Mouse (Mus musculus) large intestine, adult 2 months (tissue): ENCODE measurements around the gene Elovl1. TPM values are rescaled to one million over a fixed set of nuclear protein-coding genes. Genes with fewer than 3 reads are reported as not detected.

ENCODE experiments used
- DNase-seq: peaks from one replicate; pipeline ENCODE4 v3.0.0-alpha.2; 2012; ENCODE audit warnings: low read depth, low spot score
- WGBS: fragments of 180-500 bp; shearing (Covaris S2); methylation state at CpG from one replicate; pipeline ENCODE4 v1.1.7; 2018; 5-methylcytosine and 5-hydroxymethylcytosine counted together
- polyA plus RNA-seq: library from polyadenylated mRNA; depleted of rRNA; stranded (reverse); fragments of >200 nt; gene quantifications from 2 replicates; pipeline ENCODE4 v1.2.3, GENCODE M21; 2012

The Elovl1 gene
- polyA plus RNA-seq, 1 experiment: 399 TPM

DNA sequence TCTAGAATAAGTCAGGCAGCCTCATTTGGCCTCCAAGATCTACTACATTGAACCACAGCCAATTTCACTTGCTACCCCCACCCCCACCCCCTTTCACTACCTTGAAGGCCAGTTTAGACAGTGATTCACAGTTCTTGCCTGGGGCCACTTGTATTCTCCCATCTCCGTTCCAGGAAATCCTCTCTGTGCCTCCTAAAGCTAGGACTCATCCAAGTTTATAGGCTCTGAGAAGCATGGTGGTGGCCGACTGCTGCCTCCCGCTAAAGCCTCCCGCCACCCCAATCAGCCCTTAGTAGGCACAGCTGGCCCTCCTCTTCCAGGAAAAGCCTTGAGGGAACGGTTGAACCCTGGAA is 502 bp upstream of the Elovl1 start:
- WGBS: 2% methylated on average over 5 of the region's 5 CpGs
- no peak for DNase-seq

DNA sequence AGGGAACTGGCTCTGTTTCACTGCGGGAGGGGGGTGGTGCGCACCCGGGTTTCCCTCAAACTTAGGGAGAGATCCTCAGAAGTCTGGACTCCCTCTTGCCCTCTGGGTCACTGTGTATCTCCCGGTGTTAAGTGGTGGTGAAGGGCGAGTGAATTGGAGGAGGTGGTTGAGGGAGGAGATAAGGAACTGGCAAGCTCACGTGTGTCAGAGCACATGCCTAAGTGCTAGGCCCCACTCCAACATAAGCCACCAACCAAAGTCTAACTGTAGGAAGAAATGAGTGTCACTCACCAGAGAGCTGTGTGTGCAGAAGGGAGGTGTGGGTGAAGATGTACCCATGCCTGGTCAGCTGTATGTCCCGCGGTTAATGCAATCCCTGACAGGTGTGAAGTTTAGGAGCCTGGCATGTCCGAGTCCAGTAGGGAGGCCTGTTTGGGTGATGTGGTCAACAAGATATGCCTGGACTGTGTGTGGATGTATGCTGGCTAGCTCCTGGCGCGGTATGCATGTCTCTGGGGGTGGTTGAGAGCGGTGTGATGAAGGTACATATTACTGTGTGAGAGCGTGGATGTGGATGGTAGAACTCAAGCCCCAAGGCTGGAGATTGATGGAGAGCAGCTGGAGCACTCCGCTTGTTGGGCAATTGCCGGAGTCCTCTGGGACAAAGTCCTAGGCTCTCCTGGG is 780 bp downstream of the Elovl1 start:
- WGBS: 10% methylated on average over 15 of the region's 15 CpGs
- DNase-seq: no peak

DNA sequence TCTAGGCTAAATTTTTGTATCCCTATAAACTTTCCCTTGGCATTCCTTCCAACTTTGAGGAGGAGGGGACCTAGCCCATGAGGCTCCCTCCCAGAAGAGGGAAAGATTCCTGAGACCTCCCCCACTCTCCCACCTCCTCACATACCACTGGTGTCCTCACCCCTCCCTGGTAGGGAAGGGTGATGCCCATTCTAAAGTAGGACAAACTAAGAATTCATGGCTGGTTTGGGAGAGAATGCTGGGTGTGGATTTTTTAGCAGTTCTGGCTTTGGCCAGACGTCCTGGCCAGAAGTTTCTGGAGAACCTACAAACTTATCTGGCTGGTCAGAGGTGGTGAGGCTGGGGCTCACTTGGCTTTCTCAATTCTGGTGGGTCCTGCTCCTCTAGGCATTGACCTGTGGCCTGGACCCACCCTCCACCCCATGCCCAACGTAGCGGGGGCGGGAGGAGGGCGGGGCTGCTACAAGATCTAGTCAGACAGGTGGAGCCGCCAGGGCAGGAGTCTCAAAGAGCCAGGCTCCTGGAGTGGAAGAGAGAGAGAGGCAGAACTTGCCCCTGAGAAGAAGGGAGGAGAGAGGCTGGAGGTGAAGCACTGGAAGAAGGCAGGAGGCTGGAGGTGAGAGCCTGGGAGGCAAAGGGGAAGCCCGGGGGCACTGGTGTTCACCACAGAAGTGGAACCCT is 1.5 kb downstream of the Elovl1 start:
- DNase-seq: no peak
- WGBS: 29% methylated on average over 7 of the region's 7 CpGs

DNA sequence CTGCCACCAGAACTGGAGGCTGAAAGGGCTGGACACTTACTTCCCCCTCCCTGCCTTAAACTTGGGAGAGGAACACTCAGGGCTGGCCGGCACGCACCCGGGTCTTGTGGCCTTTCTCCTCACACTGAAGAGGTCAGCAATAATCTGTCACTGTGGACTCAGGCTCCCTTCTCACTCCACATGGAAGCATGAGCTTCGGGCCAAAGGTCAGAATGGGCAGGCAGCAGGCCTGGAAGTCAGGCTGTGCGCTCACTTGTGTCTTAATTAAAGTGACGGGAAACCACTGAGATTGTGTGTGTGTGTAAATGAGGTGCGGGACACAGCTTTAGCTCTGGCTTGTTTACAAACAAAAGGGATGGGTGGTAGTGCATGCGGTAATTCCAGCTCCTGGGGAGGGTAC is 4.4 kb downstream of the Elovl1 start:
- WGBS: 69% methylated on average over 8 of the region's 8 CpGs
- DNase-seq: no peak

DNA sequence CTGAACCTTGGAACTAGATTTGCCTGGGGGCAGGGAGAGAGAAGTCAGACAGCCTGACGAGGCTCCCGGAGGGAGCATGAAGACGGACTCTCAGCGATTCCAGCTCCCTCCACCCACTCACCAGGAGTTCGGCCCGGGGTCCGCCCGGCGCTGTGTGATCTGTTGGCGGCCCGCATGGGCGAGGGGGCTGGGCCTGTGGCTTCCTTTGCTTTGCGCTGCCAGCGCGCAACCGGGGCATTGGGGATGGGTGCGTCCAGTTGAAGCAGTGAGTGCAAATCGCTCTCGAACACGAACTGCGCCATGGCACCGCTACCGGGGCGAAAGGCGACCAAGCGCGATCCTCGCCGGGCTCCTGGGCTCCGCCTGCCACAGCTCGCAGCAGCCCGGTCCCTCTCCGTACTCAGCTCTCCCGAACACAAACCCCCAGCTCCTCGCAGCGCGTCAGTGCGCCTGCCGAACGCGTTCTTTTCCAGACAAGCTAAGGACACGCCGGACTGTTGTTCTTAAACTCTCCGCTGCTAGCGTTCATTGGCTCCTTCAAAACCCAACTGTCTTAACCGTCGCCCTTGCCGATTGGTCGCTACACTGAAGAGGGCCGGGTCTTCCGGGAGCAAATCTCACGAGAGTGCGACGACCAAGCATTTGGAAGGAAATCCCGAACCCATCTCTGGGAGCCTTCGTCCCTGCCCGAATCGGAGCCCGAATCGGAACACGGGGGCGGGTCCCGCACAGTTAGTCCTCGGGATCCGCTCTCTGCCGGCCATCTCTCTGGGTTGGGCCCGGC is 9.1 kb downstream of the Elovl1 start, which contains the start of gene Cdc20:
Gene Cdc20 (minus strand): TSS at position 533 of the 784 bp plus-strand sequence.
- DNase-seq: peak; percentile 85
- whole genome bisulfite sequencing: under 1% methylated on average over 67 of the region's 67 CpGs

DNA sequence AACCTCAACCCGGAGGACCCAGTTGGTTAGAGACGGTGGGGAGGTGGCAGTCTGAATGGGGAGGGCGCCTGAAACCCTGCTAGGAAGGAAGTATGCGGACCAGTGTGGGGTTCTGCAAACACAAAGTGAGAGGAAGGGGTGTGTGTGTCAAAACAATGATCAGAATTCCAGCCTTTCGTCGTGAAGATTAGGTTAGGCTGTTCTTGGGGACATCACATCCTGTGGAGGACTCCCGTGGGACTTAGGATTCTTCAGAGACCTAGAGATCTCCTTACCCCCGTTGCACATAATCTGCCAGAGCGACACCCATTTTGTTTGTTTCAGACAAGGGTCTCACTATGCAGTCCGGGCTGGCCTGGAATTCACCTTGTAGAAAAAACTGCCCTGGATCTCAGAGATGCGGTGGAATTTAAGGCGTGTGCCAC is 9.9 kb downstream of the Elovl1 start:
- WGBS: 7% methylated on average over 12 of the region's 12 CpGs
- no peak for DNase-seq

DNA sequence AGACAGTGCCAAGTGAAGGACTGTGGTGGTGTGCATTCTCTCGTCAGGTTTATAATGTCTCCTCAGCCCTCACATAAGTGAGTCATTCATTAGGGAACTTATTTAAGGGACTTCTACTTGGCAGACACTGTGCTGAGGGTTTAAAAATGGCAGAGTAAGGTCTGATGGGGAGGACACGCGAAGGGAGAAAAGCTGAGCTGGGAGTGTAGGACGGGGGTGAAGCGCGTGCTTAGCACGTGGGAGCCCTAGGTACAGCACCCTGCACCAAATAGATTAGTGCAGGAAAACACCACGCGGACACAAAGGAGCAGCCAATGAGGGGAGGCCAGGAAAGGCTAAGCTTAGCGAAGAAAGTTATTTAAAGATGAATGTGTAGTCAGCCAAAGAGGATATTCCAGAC is 17.2 kb downstream of the Elovl1 start:
- WGBS: 81% methylated on average over 10 of the region's 10 CpGs
- no peak for DNase-seq

DNA sequence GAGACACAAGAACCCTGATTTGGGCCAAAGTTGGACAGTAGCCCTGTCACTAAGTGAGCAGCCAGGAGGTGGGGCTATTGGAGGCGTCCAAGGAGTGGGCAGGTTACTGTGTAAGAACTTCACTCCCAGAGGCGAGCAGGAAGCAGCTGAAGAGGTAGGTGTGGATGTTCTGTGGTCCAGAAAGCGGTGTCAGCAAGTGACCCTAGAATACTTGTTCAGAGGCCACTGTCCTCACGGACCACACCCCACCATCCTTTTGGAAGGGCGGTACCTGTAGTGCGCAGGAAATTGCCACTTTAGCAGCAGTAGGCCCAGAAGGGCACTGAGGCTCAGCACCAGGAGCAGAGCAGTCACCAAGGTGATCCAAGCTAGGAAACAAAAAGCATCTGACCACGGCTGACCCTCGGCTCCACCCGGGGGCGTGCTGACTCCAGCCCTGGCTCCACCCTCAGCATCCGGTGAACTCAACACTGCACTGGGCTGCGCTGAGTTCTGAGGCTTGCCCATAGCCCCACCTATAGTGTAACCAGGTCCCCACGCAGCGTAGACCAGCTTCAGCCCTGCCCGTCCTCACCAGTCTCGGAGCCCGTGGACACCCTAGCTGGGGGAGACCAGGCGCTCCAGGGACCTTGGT is 18.0 kb downstream of the Elovl1 start:
- WGBS: 23% methylated on average over 18 of the region's 18 CpGs
- DNase-seq: no peak

DNA sequence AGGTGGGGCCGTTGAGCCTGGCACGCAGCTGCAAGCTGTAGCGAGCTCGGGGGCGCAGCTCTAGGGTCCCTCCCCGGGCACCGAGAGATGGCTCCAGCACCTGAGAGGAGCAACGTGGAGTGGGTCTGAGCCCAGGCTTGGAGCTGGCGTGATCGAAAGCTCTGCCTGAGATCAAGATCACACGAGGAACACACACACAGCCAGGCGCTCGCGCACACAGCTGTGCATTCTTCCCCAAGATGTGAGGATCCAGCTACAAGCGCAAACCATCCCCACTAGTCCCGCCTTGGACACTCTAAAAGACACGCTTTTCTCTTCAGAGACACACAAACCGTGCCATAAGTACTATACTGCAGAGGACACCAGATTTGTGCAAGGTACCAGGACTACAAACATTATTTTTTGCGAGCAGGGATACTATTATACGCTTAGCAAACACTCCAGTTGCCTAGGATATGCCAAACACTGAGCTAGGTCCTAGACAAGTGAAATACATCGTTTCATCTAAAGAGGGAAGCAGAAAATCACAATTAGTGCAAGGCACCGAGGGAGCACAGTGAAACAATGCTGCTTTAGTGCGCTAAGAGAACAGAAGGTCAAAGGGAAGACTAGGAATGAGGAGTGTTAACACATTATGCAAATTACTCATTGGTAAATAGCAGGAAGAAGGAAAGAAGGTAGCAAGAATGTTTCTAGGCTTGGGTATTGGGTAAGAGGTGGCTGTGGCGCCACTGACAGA is 18.7 kb downstream of the Elovl1 start:
- 28% methylated on average over 24 of the region's 24 CpGs for WGBS
- no peak for DNase-seq

DNA sequence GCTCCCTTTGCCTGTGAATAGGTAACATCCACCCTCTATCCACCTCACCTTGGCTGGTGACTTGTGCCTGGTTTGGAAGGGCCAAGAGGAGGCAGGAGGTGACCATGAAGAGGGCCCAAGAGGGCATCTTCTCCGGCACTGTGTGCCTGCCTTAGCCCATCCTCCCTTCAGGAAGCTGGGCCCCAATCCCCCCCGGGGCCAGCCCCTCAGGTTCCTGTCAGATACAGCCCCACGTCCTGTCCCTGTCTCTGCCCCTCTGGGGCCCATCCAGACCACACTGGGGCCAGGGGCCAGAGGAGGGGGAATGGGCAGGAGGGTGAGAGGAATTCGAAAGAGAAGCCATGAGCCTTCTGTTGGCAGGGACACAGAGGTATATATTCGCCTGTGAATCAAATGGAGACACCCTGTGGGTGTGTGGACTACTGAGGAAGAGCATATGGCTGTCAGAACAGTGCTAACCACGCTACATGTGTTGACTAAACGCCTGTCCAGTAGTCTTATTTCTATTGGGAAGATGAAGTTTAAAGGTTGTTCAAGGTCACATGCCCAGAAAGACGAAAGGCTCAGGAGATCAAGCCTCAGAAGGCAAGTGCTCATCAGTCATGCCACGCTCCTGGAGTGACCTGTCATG is 29.6 kb downstream of the Elovl1 start, which contains the start of gene Mpl:
Gene Mpl (minus strand): TSS at position 169 of the 631 bp plus-strand sequence.
- DNase-seq: no peak
- WGBS: 62% methylated on average over 9 of the region's 9 CpGs

DNA sequence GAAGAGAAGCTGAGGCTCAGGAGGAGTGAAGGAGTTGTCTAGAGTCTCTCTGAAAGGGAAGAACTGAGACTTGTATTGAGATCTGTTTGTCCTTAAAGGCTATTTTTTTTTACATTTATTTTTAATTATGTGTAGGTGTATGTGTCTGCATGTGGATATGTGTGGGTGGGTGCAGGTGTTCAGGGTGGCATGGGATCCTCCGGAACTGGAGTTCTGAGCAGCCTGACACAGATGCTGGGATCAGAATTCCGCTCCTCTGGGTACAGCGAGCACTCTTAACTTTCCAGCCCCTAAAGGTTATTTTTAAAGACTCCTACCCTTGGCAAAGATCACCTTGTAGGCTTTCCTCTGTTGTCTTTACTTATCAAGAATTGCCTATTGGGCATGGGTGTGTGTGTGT is 37.1 kb downstream of the Elovl1 start:
- no peak for DNase-seq
- 88% methylated on average over 3 of the region's 3 CpGs for WGBS

DNA sequence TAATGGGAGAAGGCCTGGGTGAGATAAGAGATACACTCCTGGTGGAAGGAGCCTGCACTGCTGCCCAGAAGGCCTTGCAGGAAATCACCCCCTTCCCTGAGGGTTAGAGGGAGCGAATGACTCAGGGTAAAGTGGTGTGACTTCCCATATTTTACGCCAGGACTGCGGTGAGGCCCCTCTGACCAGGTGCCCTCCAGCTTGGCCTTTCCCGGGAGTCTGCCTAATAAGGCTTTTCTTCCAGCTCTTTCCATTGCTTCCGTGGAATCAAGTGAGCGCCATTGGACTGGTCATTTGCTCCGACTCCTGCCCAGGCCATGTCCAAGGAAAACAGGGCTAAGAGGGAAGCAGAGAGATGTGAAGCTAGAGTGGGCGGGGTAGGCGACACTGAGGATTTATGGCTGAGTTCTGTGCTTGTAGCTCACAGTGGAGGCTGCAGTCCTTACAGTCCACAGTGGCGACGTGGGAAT is 37.8 kb downstream of the Elovl1 start:
- DNase-seq: no peak
- WGBS: 30% methylated on average over 11 of the region's 11 CpGs

DNA sequence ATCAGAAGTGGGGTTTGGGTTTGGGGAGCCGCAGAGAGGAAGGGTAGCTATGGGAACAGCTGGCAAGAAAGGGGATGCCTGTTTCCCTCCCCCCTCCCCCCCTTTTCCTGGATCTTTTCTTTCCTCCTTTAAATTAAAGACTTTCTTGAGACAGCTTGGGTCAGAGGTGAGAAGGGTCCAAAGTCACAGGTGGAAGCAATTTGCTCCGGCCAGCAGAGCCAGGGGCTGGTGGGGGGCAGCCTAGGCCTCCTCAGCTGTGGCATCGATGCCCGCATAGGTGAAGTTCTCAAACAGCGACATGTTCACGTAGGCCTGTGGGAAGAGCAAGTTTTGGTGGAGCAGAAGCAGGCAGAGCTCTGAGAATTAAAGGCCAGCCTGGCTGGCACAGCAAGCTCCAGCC is 43.4 kb downstream of the Elovl1 start:
- no peak for DNase-seq
- 76% methylated on average over 6 of the region's 6 CpGs for WGBS

DNA sequence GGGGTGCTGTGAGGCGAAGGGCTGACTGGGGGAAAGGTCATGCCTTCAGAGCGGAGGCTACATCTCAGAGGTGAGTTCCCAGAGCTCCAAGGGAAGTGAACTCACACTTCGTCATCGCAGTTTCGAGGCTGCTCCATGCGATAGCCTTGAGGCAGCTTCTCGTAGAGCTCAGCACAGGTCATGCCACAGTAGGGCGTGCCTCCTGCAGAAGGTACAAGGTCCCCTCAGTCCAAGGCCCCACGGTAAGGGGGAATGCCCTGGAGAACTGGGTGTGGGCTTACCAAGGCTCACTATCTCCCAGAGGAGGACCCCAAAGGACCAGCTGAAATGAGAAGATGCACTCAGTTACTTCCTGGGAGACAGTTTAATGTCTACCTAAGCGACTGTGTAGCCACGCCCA is 44.8 kb downstream of the Elovl1 start:
- WGBS: 55% methylated on average over 11 of the region's 11 CpGs
- DNase-seq: no peak

DNA sequence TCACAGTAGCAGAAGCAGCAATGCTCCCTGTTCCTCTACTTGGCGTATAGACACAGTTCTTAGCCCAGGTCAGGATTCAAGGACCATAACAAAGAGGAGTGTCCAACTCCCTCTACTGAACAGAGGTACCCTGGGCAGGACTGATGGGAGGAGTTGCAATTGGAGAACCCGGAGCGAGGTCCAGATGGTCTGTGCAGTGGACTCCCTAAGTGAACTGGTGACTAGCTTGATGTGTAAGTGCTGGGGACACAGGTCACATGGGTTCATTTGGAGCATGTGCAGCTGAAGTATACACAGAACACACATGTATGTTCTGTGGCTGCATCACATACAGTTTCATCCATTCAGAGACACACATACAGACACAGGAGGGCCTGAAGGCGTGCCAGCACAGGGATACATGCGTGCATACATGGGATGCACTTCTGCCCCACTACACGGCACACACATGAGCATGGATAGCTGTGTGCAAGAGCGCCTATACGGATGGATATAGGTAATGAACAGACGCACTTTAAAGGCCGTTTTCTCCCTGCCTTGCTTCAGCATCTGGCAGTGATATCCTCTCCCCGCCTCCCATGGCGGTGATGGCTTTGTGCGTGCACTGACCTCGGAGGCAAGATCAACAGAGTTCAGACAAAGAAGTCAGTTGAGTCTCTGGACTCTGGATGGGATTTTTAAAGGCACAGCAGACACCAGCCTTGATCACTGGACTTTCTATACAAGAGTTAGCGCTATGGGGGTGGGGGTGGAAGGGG is 49.1 kb downstream of the Elovl1 start:
- DNase-seq: no peak

More for the DNA sequence above, 49.1 kb downstream of the Elovl1 start:
- WGBS: 60% methylated on average over 15 of the region's 15 CpGs
